Mouse (Mus musculus): ENCODE measurements around the gene Phldb2. TPM values are rescaled to one million over a fixed set of nuclear protein-coding genes. Genes with fewer than 3 reads are reported as not detected.

Gene Phldb2
- polyA plus RNA-seq, 1 experiment, result 0.04 TPM

DNA sequence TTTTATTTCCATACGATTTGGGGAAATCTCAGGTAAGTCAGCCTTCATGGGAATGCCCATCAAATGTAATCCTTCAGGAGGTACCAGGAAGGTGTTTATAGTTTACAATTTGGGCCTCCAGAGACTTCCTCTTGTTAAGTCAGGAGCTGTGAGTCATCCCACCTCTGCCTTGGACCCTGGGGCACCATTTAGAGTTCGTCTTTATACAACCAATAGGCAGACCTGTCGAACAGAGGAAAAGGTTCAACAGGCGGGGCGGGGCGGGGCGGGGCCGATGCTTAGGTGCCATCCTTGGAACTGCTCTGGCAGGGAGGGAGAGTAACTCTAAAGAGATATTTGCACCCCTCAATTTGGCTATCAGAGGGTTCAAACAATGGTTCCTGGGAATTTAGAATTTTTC, 49.8 kb downstream of the Phldb2 start:
- H3K36me3 ChIP-seq (replicated peaks; ENCODE audit: low read length), result no peaks in the 10 kb centered on the region
- H3K27me3 ChIP-seq (replicated peaks), result peaks cover 5% of the 10 kb centered on the region
- H3K4me3 ChIP-seq (replicated peaks), result no peak overlapping the region
- TF ChIP-seq GATA1 (IDR thresholded peaks at IDR 0.05; ENCODE audit: borderline replicate concordance, low read length) (no peak), FLI1 (IDR thresholded peaks at IDR 0.05; ENCODE audit: low read length) (no peak)
- H3K4me1 ChIP-seq, result no peaks in the 10 kb centered on the region
- H3K9me3 ChIP-seq, result no peaks in the 10 kb centered on the region

DNA sequence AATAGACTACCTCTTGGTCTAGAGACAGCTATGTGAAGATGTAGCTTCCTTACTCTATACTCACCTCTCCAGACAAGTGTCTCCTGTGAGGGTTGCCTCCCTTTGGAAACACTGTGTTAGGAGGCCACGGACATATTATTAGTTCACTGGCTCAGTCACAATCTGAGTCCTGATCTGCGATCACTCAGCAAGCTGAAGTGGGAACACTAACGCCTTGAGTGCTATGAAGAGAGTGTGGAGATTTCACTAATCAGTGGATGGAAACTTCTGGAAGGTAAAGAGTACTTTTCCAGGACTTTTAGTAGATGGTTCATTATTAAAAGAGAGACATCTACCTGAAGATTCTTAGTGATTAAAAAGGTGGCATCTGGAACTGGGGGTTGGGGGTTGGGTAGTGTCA, 54.9 kb downstream of the Phldb2 start:
- Histone ChIP-seq H3K4me3 (replicated peaks) (no peak overlapping the region), H3K9me3 (no peaks in the 10 kb centered on the region), H3K27me3 (replicated peaks) (peaks cover 2% of the 10 kb centered on the region), H3K36me3 (replicated peaks; ENCODE audit: low read length) (no peaks in the 10 kb centered on the region), H3K4me1 (no peaks in the 10 kb centered on the region)
- TF ChIP-seq FLI1 (IDR thresholded peaks at IDR 0.05; ENCODE audit: low read length) (no peak), GATA1 (IDR thresholded peaks at IDR 0.05; ENCODE audit: borderline replicate concordance, low read length) (no peak)

GRCm38 (mm10) chr16:45896587-45896986, 56.8 kb downstream of the Phldb2 start:
- Histone ChIP-seq H3K4me3 (replicated peaks) (no peak overlapping the region), H3K36me3 (replicated peaks; ENCODE audit: low read length) (no peaks in the 10 kb centered on the region), H3K27me3 (replicated peaks) (peaks cover 2% of the 10 kb centered on the region), H3K4me1 (no peaks in the 10 kb centered on the region), H3K9me3 (no peaks in the 10 kb centered on the region)
- TF ChIP-seq GATA1 (IDR thresholded peaks at IDR 0.05; ENCODE audit: borderline replicate concordance, low read length) (no peak), FLI1 (IDR thresholded peaks at IDR 0.05; ENCODE audit: low read length) (no peak)

DNA sequence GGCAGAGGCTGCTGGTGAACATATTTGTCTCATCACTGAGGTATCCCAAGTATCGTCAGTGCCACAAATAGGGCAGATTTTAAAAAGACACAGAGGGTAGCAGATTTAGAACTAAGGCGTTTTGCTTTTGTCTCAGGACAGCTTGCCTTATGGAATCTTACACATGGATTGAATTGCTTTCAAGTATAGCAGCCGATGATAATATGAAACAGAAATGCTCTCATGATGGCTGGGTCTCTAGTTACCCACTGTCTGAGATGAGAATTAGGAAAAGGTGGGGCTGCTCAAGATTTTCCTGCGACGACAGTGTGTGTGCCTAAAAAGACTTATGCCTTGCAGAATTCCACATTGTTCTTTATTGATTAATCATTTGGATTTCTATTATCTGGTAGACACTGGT, 58.4 kb downstream of the Phldb2 start:
- H3K4me3 ChIP-seq (replicated peaks), result no peak overlapping the region
- H3K9me3 ChIP-seq, result no peaks in the 10 kb centered on the region
- H3K4me1 ChIP-seq, result no peaks in the 10 kb centered on the region
- H3K27me3 ChIP-seq (replicated peaks), result peaks cover 2% of the 10 kb centered on the region
- H3K36me3 ChIP-seq (replicated peaks; ENCODE audit: low read length), result no peaks in the 10 kb centered on the region
- TF ChIP-seq GATA1 (IDR thresholded peaks at IDR 0.05; ENCODE audit: borderline replicate concordance, low read length) (no peak), FLI1 (IDR thresholded peaks at IDR 0.05; ENCODE audit: low read length) (no peak)

DNA sequence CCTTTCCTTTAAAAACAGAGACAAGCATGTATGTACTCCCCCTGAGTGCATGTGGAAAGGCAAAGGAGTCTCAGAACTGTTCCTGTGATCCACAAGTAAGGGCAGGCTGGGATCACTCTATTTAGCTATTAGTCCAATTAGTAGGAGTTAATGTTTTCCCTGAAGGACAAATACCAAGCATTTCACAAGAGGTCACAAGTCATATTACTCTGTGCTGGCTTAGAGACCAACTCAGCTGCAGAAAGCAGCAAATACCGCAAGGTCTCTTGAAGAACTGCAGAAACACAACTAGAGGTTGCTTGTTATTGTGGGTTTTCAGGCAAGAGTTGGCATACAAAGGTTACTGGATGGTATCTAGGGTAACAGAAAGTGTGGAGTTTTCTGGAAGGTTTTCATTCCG, 59.6 kb downstream of the Phldb2 start:
- Histone ChIP-seq H3K4me3 (replicated peaks) (no peak overlapping the region), H3K27me3 (replicated peaks) (peaks cover 2% of the 10 kb centered on the region), H3K36me3 (replicated peaks; ENCODE audit: low read length) (no peaks in the 10 kb centered on the region), H3K9me3 (no peaks in the 10 kb centered on the region), H3K4me1 (no peaks in the 10 kb centered on the region)
- TF ChIP-seq GATA1 (IDR thresholded peaks at IDR 0.05; ENCODE audit: borderline replicate concordance, low read length), result no peak
- TF ChIP-seq FLI1 (IDR thresholded peaks at IDR 0.05; ENCODE audit: low read length), result no peak

- TF ChIP-seq FLI1 (IDR thresholded peaks at IDR 0.05; ENCODE audit: low read length) (no peak), GATA1 (IDR thresholded peaks at IDR 0.05; ENCODE audit: borderline replicate concordance, low read length) (no peak)
- no peak overlapping the region for H3K4me3 ChIP-seq (replicated peaks)
- H3K27me3 ChIP-seq (replicated peaks), result peaks cover 2% of the 10 kb centered on the region
- H3K4me1 ChIP-seq, result no peaks in the 10 kb centered on the region
- H3K36me3 ChIP-seq (replicated peaks; ENCODE audit: low read length), result no peaks in the 10 kb centered on the region
- H3K9me3 ChIP-seq, result no peaks in the 10 kb centered on the region
Measured at GRCm38 (mm10) chr16:45892928-45893327, 60.5 kb downstream of the Phldb2 start.

GRCm38 (mm10) chr16:45890471-45891200, 62.8 kb downstream of the Phldb2 start:
- no peaks in the 10 kb centered on the region for H3K9me3 ChIP-seq
- H3K36me3 ChIP-seq (replicated peaks; ENCODE audit: low read length), result no peaks in the 10 kb centered on the region
- H3K27me3 ChIP-seq (replicated peaks), result no peaks in the 10 kb centered on the region
- no peak for TF ChIP-seq GATA1 (IDR thresholded peaks at IDR 0.05; ENCODE audit: borderline replicate concordance, low read length)
- TF ChIP-seq FLI1 (IDR thresholded peaks at IDR 0.05; ENCODE audit: low read length), result no peak
- H3K4me3 ChIP-seq (replicated peaks), result no peak overlapping the region
- no peaks in the 10 kb centered on the region for H3K4me1 ChIP-seq

DNA sequence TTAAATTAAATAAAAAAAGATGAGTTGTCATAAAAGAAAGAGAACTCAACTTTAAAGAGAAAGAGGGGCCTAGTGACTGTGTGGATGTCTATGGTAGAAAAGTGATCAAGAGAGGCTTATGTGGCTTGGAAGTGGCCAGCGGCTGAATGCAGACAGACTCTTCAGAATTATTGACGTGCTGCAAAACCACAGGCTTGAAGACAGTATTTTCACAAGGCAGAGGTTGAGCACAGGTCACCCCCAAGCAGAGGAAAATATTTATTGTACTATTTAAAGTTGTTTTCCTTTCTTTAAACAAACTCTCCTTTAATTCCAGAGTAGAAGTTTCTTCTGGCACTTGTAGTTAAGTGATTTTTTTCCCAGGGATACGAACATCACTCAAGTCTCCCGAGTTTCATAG, 63.8 kb downstream of the Phldb2 start:
- H3K4me1 ChIP-seq, result no peaks in the 10 kb centered on the region
- no peaks in the 10 kb centered on the region for H3K9me3 ChIP-seq
- H3K36me3 ChIP-seq (replicated peaks; ENCODE audit: low read length), result no peaks in the 10 kb centered on the region
- H3K27me3 ChIP-seq (replicated peaks), result no peaks in the 10 kb centered on the region
- TF ChIP-seq GATA1 (IDR thresholded peaks at IDR 0.05; ENCODE audit: borderline replicate concordance, low read length), result no peak
- TF ChIP-seq FLI1 (IDR thresholded peaks at IDR 0.05; ENCODE audit: low read length), result no peak
- H3K4me3 ChIP-seq (replicated peaks), result no peak overlapping the region

DNA sequence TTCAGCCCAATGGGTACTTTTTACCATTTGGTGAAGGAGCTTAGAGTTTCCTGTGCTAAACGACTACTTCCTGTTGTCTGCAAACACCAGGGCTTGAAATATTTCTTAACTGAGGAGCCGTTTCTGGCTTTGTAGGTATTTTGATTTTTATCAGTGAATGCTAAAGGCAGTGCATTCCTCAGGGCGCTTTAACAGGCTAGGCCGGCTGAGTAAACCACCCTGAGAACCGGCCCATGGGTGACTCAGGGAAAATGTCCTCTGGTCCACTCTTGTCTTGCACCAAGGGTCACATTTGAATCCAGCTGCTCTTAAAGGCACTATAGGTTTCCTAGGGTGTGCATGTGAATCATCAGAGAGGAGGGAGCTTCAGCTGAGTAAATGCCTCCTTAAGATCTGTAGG, 66.8 kb downstream of the Phldb2 start:
- Histone ChIP-seq H3K4me1 (no peaks in the 10 kb centered on the region), H3K4me3 (replicated peaks) (no peak overlapping the region), H3K9me3 (no peaks in the 10 kb centered on the region), H3K36me3 (replicated peaks; ENCODE audit: low read length) (no peaks in the 10 kb centered on the region), H3K27me3 (replicated peaks) (peaks cover 2% of the 10 kb centered on the region)
- no peak for TF ChIP-seq GATA1 (IDR thresholded peaks at IDR 0.05; ENCODE audit: borderline replicate concordance, low read length)
- TF ChIP-seq FLI1 (IDR thresholded peaks at IDR 0.05; ENCODE audit: low read length), result no peak

DNA sequence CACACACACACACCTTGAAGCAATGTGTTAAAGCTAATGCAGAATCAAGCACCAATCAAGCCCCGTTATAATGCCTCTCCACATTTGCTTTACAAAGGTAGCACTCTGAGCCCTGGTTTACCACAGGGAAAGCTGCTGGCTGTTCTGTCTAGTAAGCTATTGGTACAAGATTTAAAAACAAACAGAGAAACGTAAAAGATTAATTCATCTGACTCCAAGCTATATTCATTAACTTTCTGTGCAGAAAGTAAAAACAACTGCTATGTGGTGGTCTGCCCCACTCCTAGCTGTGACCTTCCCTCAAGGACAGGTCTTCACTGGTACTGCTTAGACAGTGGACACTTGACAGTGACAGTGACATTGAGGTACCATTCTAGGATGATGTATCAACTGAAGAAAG, 69.2 kb downstream of the Phldb2 start:
- Histone ChIP-seq H3K36me3 (replicated peaks; ENCODE audit: low read length) (no peaks in the 10 kb centered on the region), H3K4me3 (replicated peaks) (no peak overlapping the region), H3K9me3 (no peaks in the 10 kb centered on the region), H3K4me1 (no peaks in the 10 kb centered on the region), H3K27me3 (replicated peaks) (peaks cover 2% of the 10 kb centered on the region)
- no peak for TF ChIP-seq FLI1 (IDR thresholded peaks at IDR 0.05; ENCODE audit: low read length)
- no peak for TF ChIP-seq GATA1 (IDR thresholded peaks at IDR 0.05; ENCODE audit: borderline replicate concordance, low read length)
